Comparison of ENCODE assay signal across 8 mouse cellular contexts in the genomic region with DNA sequence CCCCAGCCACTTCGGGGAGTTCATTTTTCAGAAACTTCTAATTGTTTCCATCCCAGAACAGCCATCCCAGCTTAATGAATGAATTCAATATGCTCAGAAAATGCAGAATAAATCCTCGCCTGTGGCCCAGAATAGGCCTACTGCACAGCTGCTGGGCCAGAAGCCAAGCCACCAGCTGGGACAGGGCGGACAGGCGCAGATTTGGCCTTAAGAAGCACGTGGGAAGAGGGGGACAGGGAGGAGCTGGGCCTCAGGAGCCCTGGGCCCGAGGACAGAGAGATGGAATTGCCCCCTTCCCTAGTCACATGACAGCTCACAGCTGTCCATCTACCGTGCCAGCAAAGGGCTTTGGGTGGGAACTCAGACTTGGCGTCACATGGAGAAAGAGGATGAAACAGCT. TPM values are rescaled to one million over a fixed set of nuclear protein-coding genes. Genes with fewer than 3 reads are reported as not detected.
A peak's percentile ranks its signal among the peaks of the same experiment; 100 is the strongest.
DNase-seq lines count a peak whose midpoint lies in the region; ATAC-seq and TF ChIP-seq lines count a peak whose summit lies in the region.

No protein-coding gene starts in this region.

- DNase-seq in brain, adult 2 months (ENCODE audit: low read depth, low spot score): peak; percentile 88
- peak; percentile 80 to 83 for DNase-seq in heart, adult 9 months (ENCODE audit: low spot score in 2 of 2)
- peak; percentile 29 to 68 for DNase-seq in kidney, postnatal 36 days
- DNase-seq in lung, postnatal 0 days (ENCODE audit: low spot score): peak; percentile 83
- DNase-seq in right cerebral cortex, adult 18-20 months: peak; percentile 74
- no peak for DNase-seq in spleen, adult 12 weeks (ENCODE audit: low spot score)

- TF ChIP-seq CTCF in lung, postnatal 0 days (IDR thresholded peaks at IDR 0.05): no peak

- H3K4me1 ChIP-seq in embryonic facial prominence, embryonic 13.5 days: peaks cover 48% of the 10 kb centered on the region
- H3K4me1 ChIP-seq in lung, postnatal 0 days (ENCODE audit: insufficient read depth, low read depth, low read length): no peaks in the 10 kb centered on the region

- no peak overlapping the region for H3K4me3 ChIP-seq in embryonic facial prominence, embryonic 13.5 days
- H3K4me3 ChIP-seq in lung, postnatal 0 days (ENCODE audit: low read depth, low read length): no peak overlapping the region

- H3K27ac ChIP-seq in embryonic facial prominence, embryonic 13.5 days: peak overlapping the region; percentile 75
- no peak overlapping the region for H3K27ac ChIP-seq in lung, postnatal 0 days (ENCODE audit: low read length)

- peaks cover 26% of the 10 kb centered on the region for H3K27me3 ChIP-seq in embryonic facial prominence, embryonic 13.5 days
- no peaks in the 10 kb centered on the region for H3K27me3 ChIP-seq in lung, postnatal 0 days (replicated peaks; ENCODE audit: insufficient read depth, low read length)

- ATAC-seq in embryonic facial prominence, embryonic 13.5 days (ENCODE audit: insufficient number of reproducible peaks, insufficient read depth, low FRiP score, low TSS enrichment, low read depth): peak; percentile 84
- peak; percentile 89 for ATAC-seq in lung, postnatal 0 days
- ATAC-seq in activated CD4-positive, CD25-positive, alpha-beta regulatory T cell, adult 4 months: no peak

- no peak for TF ChIP-seq EP300 in lung, postnatal 0 days (IDR thresholded peaks at IDR 0.05)

- no peak overlapping the region for H3K9ac ChIP-seq in embryonic facial prominence, embryonic 13.5 days
- H3K9ac ChIP-seq in lung, postnatal 0 days (replicated peaks; ENCODE audit: low read depth): no peak overlapping the region

- WGBS in embryonic facial prominence, embryonic 13.5 days: 14% methylated on average over 8 of the region's 8 CpGs
- 36% methylated on average over 8 of the region's 8 CpGs for WGBS in lung, postnatal 0 days

- no peak overlapping the region; the same call in 1 of the 2 replicates for H3K4me2 ChIP-seq in embryonic facial prominence, embryonic 13.5 days
- H3K4me2 ChIP-seq in lung, postnatal 0 days (replicated peaks; ENCODE audit: low read depth, low read length): no peak overlapping the region

- H3K9me3 ChIP-seq in embryonic facial prominence, embryonic 13.5 days: no peaks in the 10 kb centered on the region
- no peaks in the 10 kb centered on the region for H3K9me3 ChIP-seq in lung, postnatal 0 days (ENCODE audit: low read length)

- H3K36me3 ChIP-seq in embryonic facial prominence, embryonic 13.5 days: no peaks in the 10 kb centered on the region
- no peaks in the 10 kb centered on the region for H3K36me3 ChIP-seq in lung, postnatal 0 days (ENCODE audit: insufficient read depth, low read length)

RNA-seq across cellular contexts. Expression of a gene that starts 43.0 kb away (rescaled TPM):
- polyA plus RNA-seq in embryonic facial prominence, embryonic 13.5 days (2015; fragmentation: Nextera tagmentation; extraction: Ambion mirVana): 0.89 and 1.9 TPM in 2 replicates
- polyA plus RNA-seq in lung, postnatal 0 days (2015; fragmentation: Nextera tagmentation; extraction: Ambion mirVana): 0.13 and 0.17 TPM in 2 replicates
- not detected for polyA plus RNA-seq in activated CD4-positive, CD25-positive, alpha-beta regulatory T cell, adult 4 months (2017; shearing (Covaris generic))
